Mouse (Mus musculus): Measurements from ENCODE around the gene Zfp609. TPM values are rescaled to one million over a fixed set of nuclear protein-coding genes. Genes with fewer than 3 reads are reported as not detected.
"Not testable (repeated sequence)": the region's sequence is repeated elsewhere in the genome, so short reads cannot be mapped to it uniquely, and the experiment has no call there.

Zfp609 gene
- total RNA-seq, 2 experiments from 2014 or later, result 30.4 to 36.1 TPM

DNA sequence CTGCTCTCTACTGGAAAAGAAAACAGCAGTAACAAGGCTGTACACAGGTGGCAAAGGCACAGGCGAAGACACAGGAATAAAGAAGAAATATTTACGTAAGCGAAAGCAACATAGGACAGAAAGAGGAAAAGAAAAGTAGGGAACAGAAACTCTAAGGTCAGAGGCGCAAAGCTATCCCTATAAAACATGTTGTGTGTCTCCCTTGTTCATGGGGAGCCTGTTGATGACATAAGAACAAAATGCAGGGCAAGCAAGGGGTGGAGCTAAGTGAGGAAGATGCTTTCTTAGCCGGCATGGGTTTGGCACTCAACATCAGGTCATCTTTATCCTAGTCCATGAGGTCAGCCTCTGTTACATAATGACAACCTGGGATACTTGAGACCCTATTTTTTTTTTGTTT is 109.2 kb downstream of the Zfp609 start:
- DNase-seq, result no peak

DNA sequence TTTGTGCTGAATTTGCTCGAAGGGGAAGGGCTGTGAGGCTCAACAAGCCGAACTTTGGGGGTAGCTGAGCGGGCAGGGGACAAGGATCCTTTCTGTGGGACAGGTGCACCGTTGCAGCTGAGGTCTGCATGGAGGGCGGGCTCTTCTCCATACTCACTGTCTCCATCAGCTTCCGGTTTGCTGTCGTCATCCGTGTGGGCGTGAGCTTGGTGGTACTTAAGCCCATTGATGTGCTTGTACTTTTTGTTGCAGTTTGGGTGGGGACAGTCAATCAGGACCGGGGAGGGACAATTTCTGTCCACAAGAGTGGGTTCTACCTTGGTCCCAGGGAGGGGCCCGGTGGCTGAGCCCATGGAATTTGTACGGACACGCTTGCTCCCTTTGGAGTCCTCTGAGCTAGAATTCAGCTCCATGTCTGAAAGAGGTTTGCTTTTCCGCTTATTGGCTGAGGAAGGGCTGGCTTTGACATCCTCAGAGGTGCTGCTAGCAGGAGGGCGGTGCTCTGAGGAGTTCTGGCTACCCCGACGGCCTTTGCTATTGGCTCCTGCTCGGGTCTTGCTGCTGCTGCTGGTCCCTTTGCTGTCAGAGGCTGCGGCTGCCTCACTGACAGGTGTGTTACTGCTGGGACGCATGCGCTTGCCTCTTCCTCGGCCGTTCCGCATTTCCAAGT is 123.3 kb downstream of the Zfp609 start:
- no peak for DNase-seq

GRCm38 (mm10) chr9:65703241-65703640 is 124.1 kb downstream of the Zfp609 start:
- DNase-seq, result no peak

DNA sequence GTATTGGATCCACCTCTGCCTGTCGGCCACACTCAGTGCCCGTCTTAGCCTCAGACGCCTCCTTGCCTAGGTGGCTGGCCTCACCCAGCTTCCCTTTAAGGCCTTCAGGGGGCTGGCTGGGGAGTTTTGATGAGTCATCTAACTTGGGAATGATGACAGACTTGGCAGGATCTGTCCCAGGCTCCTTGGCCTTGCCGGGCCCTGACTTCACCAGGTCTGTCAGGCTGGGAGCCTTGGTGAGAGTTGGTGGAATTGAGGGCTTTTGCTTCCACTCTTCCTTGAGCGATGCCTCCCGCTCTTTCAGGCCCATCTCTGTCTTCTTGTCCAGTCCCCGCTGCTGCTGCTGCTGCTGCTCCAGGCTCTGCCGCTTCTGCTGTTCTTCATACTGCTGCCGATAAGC is 125.1 kb downstream of the Zfp609 start:
- DNase-seq, result no peak

DNA sequence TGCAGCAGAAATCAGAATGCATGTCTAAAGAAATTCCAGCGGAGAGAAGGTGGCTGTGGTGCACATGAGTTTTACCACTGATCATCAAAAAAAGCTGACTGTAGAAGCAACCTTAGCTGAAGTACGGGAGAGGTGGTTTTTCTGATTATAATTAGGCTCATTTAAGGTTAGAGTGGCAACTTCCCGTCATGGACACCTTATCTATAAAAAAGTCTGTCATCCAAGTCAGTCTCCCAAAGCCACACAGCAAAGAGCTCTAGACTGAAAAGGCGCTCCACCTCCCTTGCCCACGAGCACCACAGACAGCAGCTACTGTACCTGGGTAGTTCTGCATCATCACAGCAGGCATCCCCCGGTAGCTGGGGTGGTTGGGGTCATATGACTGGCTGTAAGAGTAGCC is 126.9 kb downstream of the Zfp609 start:
- no peak for DNase-seq

GRCm38 (mm10) chr9:65697992-65698391 is 129.4 kb downstream of the Zfp609 start:
- no peak for DNase-seq

DNA sequence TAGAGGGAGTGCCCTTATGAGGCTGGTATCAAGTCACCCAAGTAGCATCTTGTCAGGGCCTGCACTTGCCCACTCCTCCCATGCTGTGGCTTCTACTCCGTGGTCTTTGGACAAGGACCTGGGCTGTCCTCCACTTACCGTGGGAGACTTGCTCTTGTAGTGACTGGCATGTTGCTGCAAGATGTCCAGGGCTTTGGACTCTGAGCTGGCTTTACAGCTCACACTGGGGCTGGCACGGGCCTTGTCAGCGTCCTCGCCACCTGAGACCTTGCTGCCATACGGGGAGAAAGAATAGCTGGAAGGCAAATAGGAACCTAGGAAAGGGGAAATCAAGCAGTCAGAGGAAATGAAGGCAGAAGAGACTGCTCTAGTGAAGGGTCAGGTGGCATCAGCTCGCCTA is 130.0 kb downstream of the Zfp609 start:
- DNase-seq, result no peak

- DNase-seq, result peak; percentile 66
Observed at GRCm38 (mm10) chr9:65696337-65696736, 131.0 kb downstream of the Zfp609 start.

DNA sequence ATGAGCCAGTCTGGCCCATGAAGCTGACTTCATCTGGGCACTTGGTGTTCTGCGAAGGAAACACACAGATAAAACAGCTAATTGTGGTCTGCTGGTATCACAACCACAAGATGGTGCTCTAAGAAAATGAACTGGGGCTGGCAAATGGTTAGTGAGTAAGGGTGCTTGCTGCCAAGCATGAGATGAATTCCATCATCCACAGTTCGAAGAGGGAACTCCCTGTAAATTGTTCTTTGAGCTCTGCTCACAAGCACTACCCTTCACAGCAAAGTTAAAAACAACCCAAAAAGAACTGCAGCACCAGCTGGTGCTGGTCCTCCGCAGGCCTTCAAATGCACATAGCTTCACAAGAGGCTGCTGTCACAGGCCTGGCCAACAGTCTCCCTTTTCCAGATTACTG is 131.7 kb downstream of the Zfp609 start:
- peak; percentile 46 for DNase-seq

GRCm38 (mm10) chr9:65692959-65693603 is 134.3 kb downstream of the Zfp609 start:
- no peak for DNase-seq

- no peak for DNase-seq
Observed at GRCm38 (mm10) chr9:65692466-65692865, 134.9 kb downstream of the Zfp609 start.

DNA sequence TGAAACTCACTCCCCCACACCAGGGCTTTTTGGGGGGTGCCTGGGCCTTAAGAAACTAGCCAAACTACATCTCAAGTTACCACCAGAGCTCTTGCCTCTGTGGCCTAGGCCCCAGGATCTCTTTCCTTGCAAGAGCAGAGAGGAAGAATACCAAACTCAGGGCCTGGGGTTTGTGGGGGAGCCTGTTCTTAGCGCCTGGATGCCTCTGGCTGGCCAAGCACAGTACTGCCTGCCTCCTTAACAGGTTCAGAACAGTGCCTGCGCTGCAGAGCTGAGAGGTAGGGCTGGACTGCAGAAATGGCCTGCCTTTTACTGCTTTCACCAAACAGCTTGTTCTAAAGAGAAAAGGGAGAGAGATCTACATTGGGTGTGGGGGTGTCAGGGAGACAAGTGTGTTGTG is 137.5 kb downstream of the Zfp609 start:
- DNase-seq, result not testable (repeated sequence)

DNA sequence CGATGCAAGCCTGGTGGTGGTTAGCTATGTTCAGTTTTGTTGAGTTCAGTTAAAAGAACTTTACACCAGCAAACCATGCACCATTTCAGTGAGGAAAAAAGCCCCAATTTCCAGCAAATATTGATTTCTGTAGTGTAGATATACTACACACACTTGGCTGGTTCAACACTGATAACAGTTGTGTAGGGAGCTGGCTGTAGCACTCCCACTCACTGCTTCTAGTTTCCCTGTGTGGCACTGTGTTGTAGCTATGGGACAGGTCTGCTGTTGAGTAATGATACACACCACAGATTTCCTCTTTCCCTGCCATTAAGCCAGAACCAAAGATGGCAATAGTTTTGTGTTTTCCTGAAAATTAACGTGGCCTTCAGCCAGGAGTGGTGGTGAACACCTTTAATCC is 142.7 kb downstream of the Zfp609 start:
- no peak for DNase-seq

GRCm38 (mm10) chr9:65682994-65683393 is 144.4 kb downstream of the Zfp609 start:
- DNase-seq, result no peak

GRCm38 (mm10) chr9:65682183-65682582 is 145.2 kb downstream of the Zfp609 start:
- no peak for DNase-seq

DNA sequence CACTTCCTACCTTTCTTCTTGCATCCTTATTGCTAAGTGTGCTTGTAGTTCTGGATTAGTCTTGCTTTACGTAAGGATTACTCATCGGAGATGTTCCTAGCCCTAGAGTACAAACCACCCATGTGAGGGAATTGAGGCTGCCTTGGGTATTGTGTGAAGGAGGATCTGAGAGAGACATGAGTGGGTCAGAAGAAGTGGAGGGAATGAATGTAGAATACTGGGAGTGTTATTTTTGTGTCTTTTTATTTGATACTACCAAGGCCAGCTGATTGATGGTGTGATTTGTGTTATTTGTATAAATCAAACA is 145.8 kb downstream of the Zfp609 start:
- DNase-seq, result no peak

GRCm38 (mm10) chr9:65680938-65681633 is 146.3 kb downstream of the Zfp609 start:
- DNase-seq, result no peak

- peak; percentile 66 for DNase-seq
Observed at GRCm38 (mm10) chr9:65679181-65679761, 148.1 kb downstream of the Zfp609 start.

DNA sequence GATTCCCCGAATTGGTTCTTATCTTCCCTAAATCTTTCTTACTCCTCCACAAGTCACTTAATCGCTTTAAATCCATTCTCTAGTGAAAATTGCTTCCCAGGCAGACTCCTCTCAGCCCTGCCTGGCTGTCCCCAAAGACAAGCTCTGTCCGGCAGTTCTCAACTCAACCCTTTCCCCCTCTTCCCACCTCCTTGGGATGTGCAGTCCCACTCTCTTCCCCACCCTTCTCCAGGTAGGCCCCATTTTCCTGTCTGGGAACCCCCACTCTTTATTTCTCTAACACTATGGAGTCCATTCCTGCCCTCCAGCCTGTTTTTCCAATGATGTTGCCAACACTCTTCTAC is 150.3 kb downstream of the Zfp609 start:
- DNase-seq, result no peak

DNA sequence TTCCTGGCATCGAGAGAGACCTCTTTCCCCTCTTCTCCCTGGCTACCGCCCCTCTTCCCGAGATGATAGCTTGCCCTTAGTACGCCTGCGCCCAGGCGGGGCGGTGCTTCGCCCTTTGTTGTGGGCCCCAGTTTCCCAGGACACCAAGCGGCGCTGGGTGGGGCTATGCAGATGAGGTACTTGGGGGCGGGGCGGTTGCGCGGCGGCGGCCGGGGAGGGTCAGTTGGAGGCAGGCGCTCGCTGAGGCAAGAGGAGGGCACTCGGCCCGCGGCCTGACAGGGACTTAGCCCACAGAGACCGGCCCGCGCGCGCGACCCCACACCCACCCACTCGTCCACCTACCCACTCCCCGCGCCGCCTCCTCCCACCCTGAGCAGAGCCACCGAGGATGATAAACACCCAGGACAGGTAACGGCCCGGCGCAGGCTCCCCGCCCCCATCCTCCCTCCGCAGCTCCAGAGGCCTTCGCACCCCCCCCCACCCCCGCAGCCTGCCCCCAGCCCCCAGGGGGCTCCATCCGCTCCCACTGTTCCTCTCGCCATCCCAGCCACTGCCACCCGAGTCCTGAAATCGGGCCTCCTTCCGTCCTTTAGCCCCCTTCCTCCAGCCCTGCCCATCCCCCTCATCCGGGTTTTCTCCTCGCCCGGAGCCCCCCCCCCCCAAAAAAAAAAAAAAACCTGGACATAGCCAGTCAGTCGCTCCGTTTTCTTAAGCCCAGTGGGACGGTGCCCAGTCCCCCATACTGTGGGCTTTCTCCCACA is 150.8 kb downstream of the Zfp609 start:
- peak; percentile 99 for DNase-seq

DNA sequence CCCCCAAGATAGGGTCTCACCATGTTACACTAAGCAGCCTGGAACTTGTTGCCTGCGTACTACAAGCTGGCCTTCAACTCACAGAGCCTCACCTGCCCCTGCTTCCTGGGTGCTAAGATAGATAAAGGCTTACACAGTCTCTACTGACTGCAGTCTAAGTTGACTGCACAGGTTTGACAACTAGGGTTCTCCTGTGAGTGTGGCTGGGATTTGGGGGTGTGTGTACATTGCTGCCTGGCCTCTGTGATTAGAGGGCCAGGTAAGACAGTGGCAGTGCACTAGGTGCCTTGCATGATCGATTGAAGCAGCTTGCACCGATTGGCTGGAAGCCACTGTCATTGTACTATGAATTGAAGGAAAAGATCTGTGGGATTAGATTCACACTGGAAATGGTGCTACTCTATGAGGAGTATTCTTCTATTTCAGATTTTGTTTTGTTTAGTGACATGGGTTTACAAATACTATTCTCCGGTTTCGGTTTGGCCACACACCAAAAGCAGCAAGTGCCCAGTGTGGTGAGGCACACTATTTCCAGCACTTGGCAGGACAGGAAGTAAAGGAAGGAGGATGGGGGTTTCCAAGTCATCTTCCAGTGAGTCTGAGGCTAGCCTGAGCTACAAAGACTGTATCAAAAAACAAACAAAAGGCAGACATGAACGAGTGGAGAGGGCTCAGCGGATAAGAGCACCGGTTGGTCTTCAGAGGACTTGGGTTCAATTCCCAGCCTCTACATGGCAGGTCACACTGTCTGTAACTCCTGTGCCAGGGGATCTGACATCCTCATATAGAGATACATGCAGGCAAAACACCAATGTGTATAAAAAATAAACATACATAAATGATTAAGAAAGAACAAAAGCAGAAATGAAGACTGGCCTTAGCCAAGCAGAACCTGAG is 151.7 kb downstream of the Zfp609 start:
- no peak for DNase-seq

DNA sequence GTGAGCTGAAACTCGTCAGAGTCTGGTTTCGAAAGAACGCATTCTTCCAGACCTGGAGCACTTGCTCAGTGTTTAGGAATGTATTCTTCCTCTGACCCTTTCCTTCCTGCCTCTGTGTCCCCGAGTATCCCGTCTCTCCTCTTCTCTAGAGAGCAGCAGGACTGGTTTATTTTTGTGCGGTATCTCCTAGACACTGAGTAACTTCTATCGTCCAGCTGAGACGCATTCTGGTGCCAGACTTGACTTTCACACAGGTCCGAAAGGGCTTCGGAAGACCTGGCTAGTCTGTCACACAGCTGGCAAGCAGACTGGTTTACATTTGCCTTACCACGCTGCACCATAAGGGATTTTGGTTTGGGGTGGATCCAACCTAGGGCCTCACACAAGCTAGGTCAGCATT is 154.4 kb downstream of the Zfp609 start:
- no peak for DNase-seq

All from adrenal gland, postnatal 10 days (tissue).